Mouse (Mus musculus): ENCODE data around the gene Usp19. TPM values are rescaled to one million over a fixed set of nuclear protein-coding genes. Genes with fewer than 3 reads are reported as not detected.

The Usp19 gene
- polyA plus RNA-seq, 1 experiment from 2014 or later: 51.5 TPM

DNA sequence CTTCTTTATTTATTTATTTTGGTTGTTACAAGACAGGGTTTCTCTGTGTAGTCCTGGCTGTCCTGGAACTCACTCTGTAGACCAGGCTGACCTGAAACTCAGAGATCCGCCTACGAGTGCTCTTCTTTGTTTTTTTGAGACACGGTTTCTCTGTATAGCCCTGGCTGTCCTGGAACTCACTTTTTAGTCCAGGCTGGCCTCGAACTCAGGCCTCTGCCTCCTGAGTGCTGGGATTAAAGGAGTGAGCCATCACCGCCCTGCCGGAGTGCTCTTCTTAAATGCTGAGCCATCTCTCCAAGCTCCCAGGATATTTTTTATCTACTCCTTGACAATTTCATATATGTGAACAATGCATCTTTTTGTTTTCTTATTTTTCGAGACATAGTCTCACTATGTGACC, 16.5 kb downstream of the Usp19 start:
- 90% methylated on average over 7 of the region's 7 CpGs for WGBS
- H3K4me2 ChIP-seq: peak overlapping the region; percentile 81
- H3K9me3 ChIP-seq (replicated peaks): no peaks in the 10 kb centered on the region
- H3K4me1 ChIP-seq (replicated peaks): peaks cover 13% of the 10 kb centered on the region
- H3K27me3 ChIP-seq: no peaks in the 10 kb centered on the region
- no peak overlapping the region; the same call in 1 of the 2 replicates for H3K27ac ChIP-seq
- no peak for ATAC-seq (replicated peaks; ENCODE audit: insufficient number of reproducible peaks, insufficient read depth, low FRiP score, low read depth)
- no peak overlapping the region for H3K9ac ChIP-seq
- peak overlapping the region; percentile 76 for H3K4me3 ChIP-seq
- peaks cover 37% of the 10 kb centered on the region for H3K36me3 ChIP-seq

DNA sequence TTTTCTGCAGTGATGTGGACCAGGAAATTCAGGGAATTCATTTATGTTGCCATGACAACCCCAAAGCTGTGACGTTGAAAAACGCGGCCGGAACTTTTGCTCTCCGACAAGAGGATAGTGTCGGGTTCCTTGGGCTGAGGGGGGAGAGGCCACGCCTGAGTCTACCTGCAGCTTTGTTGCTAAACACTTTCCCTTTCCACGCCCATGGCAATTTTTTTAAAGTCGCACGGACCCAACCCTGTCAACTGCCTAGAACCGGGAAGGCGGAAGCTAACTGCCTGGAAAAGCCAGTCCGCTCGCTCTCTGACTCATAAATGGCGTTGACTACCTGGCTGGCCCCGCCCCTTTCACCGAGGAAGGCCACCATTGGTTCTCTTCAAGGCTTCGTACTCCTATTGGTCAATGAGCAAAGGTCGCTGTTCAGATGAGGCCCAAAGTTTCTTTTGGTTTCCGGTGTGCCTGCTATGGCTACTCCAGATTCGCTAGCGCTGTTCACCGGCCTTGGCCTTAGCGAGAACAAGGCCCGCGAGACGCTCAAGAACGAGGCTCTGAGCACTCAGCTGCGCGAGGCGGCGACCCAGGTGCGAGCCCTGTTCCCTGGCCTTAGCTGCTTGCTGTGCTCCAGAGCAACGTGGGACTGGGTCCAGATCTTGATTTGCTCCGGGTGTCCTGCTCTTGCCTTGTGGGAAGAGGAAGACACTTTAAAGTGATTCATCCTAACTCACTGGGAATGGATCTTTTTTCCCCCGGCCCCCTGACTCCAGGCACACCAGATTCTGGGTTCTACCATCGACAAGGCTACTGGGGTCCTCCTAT, 17.4 kb downstream of the Usp19 start, which contains the start of gene Qars:
Gene Qars (plus strand): TSS at position 88 of the 816 bp plus-strand sequence.
- H3K27ac ChIP-seq: peak within 1 kb of the TSS; percentile 86
- H3K9ac ChIP-seq: peak within 1 kb of the TSS; percentile 77
- H3K27me3 ChIP-seq: no peaks in the 10 kb centered on the region
- H3K36me3 ChIP-seq: peaks cover 39% of the 10 kb centered on the region
- peaks cover 13% of the 10 kb centered on the region for H3K4me1 ChIP-seq (replicated peaks)
- ATAC-seq (replicated peaks; ENCODE audit: insufficient number of reproducible peaks, insufficient read depth, low FRiP score, low read depth): peak; percentile 96
- peak within 1 kb of the TSS; percentile 81 for H3K4me2 ChIP-seq
- H3K9me3 ChIP-seq (replicated peaks): no peaks in the 10 kb centered on the region
- H3K4me3 ChIP-seq: peak within 1 kb of the TSS; percentile 76
- WGBS: under 1% methylated on average over 37 of the region's 37 CpGs

DNA sequence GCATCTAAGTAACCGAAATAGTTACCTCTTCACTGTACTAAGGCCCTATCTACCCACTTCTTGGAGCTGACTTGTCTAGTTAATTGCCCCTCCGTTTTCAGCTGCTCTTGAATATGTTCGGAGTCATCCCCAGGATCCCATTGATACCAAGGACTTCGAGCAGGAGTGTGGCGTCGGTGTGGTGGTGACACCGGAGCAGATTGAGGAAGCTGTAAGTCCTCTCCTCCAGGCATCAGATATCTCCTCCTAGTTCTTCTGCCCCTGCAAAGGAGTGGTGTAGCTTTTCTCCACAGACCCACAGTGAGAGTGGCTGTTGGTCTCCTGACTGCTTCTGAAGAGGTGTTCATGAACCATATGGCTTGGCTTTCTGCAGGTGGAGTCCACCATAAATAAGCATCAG, 18.4 kb downstream of the Usp19 start:
- Histone ChIP-seq H3K4me3 (peak overlapping the region; percentile 76), H3K27ac (no peak overlapping the region), H3K36me3 (peaks cover 41% of the 10 kb centered on the region), H3K9ac (peak overlapping the region; percentile 77), H3K9me3 (replicated peaks) (no peaks in the 10 kb centered on the region), H3K27me3 (no peaks in the 10 kb centered on the region), H3K4me1 (replicated peaks) (peaks cover 13% of the 10 kb centered on the region), H3K4me2 (peak overlapping the region; percentile 81)
- 76% methylated on average over 7 of the region's 7 CpGs for WGBS
- no peak for ATAC-seq (replicated peaks; ENCODE audit: insufficient number of reproducible peaks, insufficient read depth, low FRiP score, low read depth)

DNA sequence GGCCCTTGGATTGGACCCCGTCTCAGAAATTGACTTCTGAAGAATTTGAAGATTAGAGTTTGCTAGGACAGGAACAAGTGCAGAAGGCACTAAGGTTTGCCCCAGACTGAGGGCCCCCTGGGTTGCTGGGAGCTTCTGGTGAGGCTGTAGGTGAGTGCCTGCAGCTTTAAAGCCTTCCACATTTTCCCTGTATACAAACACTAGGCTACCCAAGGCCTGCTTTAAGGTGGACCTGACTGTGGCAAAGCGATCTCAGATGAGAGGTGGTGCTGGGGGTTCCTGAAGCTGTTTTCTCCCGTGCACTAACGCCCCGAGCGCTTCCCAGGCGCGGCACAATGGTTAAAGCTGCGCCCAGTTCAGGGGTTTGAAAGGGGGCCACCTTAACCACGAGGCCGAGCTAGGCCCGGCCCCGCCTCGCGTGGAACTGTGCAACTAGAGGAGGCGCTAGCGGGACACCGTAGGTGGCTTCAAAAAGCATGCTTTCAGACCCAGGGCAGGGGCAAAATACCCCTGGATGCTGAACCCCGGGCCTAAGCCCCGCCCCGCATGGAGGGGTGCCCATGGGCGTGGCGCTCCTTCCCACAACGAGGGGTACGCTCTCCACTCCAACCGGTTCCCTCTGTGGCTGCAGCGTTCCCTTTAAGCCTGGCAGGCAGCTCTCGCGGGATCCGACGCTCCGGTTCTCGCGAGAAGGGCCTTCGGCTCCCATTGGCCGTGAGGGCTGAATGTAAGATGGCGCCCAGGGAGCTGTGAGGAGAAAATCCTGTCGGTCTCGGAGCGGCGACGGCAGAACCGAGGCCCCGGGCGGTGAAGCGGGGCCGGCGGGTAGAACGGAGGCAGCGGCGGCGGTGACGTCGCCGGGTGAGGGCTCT, 26.2 kb downstream of the Usp19 start, which contains the start of gene Qrich1:
Gene Qrich1 (plus strand): TSS at position 427 of the 872 bp plus-strand sequence.
- H3K9me3 ChIP-seq (replicated peaks): no peaks in the 10 kb centered on the region
- H3K4me1 ChIP-seq (replicated peaks): peaks cover 20% of the 10 kb centered on the region
- WGBS: 1% methylated on average over 55 of the region's 55 CpGs
- H3K27ac ChIP-seq: peak within 1 kb of the TSS; percentile 98
- no peaks in the 10 kb centered on the region for H3K27me3 ChIP-seq
- H3K4me3 ChIP-seq: peak within 1 kb of the TSS; percentile 100
- H3K9ac ChIP-seq: peak within 1 kb of the TSS; percentile 95
- H3K36me3 ChIP-seq: peaks cover 46% of the 10 kb centered on the region
- H3K4me2 ChIP-seq: peak within 1 kb of the TSS; percentile 75
- ATAC-seq (replicated peaks; ENCODE audit: insufficient number of reproducible peaks, insufficient read depth, low FRiP score, low read depth): peak; percentile 89

DNA sequence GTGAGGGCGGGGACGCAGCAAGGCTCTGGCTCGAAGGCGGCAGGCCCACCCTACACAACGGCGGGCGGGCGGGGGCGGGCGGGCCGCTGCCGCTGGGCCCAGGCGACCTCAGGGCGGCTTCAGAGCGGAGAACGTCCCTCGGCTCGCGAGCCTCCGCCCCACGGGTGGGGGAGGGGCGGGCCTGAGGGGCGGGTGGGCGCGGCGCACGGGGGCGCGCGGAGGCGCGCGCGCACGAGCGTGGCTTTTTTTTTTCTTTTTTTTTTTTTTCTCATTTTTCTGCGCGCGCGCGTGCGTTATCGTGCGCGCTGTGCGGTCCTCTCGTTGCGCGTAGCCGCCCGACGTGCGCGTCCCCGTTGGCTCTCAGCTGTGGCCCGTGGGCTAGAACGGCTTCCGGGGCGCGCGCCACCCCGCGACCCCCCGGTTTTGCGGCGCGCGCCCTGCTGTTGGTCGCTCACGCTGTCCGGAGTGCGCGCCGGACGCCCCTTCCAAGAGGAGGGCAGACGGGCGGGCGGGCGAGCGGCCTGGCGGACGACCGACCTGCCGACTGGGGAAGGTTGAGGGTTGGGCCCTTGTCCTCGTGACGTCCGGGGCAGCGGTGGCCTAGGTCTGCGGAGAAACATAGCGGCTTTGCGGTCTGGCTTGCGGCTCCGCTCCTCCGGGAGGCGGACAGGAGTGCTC, 27.0 kb downstream of the Usp19 start:
- Histone ChIP-seq H3K4me3 (peak overlapping the region; percentile 100), H3K27ac (peak overlapping the region; percentile 98), H3K36me3 (peaks cover 39% of the 10 kb centered on the region), H3K4me2 (peak overlapping the region; percentile 75), H3K9me3 (replicated peaks) (no peaks in the 10 kb centered on the region), H3K27me3 (no peaks in the 10 kb centered on the region), H3K9ac (peak overlapping the region; percentile 95), H3K4me1 (replicated peaks) (peaks cover 20% of the 10 kb centered on the region)
- under 1% methylated on average over 63 of the region's 95 CpGs for WGBS
- peak; percentile 82 for ATAC-seq (replicated peaks; ENCODE audit: insufficient number of reproducible peaks, insufficient read depth, low FRiP score, low read depth)

DNA sequence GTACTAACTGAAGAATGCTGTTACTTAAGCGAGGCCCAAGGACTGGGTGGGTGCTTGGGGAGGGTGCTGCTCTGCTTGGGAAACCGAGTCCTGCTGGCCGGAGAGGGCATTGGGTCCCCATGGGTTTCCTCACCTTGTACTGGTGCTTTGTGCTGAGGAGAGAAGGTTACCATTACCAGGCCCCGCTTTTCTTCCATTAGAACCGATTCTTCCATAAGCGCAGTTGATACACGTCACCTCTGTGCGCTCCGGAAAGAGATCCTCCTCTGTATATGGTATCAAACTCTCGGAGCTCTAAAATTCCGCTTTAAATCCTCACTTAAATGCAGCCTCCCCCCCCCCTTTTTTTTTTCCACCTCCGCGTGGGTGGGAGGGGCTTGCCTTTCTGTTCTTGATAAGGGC, 27.5 kb downstream of the Usp19 start:
- H3K4me1 ChIP-seq (replicated peaks): peaks cover 20% of the 10 kb centered on the region
- H3K9ac ChIP-seq: peak overlapping the region; percentile 95
- no peaks in the 10 kb centered on the region for H3K27me3 ChIP-seq
- H3K36me3 ChIP-seq: peaks cover 33% of the 10 kb centered on the region
- peak overlapping the region; percentile 100 for H3K4me3 ChIP-seq
- H3K9me3 ChIP-seq (replicated peaks): no peaks in the 10 kb centered on the region
- H3K4me2 ChIP-seq: peak overlapping the region; percentile 75
- H3K27ac ChIP-seq: peak overlapping the region; percentile 98
- WGBS: under 1% methylated on average over 13 of the region's 13 CpGs
- ATAC-seq (replicated peaks; ENCODE audit: insufficient number of reproducible peaks, insufficient read depth, low FRiP score, low read depth): no peak

DNA sequence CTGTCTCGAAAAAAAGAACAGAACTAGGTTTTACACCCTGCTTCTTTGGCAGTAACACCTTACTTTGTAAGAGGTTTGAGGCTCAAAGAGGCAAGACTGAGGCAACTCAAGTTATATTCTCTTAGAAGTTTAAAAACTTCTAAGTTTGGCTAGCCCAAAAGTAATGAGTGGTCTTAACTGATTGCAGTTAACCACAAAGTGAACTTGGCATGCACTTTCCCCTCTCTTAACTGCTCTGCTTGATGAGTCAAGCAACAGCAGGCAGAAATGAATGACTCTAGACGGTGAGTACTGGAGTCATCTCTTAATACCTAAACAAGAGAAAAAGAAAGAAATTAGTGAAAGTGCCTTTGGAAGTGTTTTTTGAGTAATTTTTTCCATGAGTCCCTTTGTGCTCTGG, 31.2 kb downstream of the Usp19 start:
- no peaks in the 10 kb centered on the region for H3K9me3 ChIP-seq (replicated peaks)
- H3K4me3 ChIP-seq: no peak overlapping the region
- no peak overlapping the region for H3K4me2 ChIP-seq
- peaks cover 19% of the 10 kb centered on the region for H3K4me1 ChIP-seq (replicated peaks)
- H3K36me3 ChIP-seq: peaks cover 8% of the 10 kb centered on the region; the same call in 1 of the 2 replicates
- no peak overlapping the region for H3K9ac ChIP-seq
- WGBS: 71% methylated on average over 2 of the region's 2 CpGs
- no peaks in the 10 kb centered on the region for H3K27me3 ChIP-seq
- no peak for ATAC-seq (replicated peaks; ENCODE audit: insufficient number of reproducible peaks, insufficient read depth, low FRiP score, low read depth)
- no peak overlapping the region for H3K27ac ChIP-seq

DNA sequence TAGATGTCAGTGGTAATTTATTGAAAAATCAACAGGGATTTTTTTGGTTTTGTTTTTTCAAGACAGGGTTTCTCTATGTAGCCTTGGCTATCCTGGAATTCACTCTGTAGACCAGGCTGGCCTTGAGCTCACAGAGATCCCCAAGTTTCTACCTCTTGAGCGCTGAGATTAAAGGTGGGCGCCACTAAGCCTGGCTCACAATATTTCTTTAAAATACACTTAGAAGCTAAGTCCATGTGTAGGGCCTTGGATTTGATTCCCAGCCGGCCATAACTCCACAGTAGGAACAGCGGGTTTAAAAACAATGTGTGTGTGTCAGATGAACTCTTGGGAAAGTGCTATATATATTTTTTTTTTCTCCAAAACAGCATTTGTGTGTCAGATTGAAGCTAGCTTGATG, 32.9 kb downstream of the Usp19 start:
- Histone ChIP-seq H3K4me3 (no peak overlapping the region), H3K9ac (no peak overlapping the region), H3K4me2 (no peak overlapping the region), H3K9me3 (replicated peaks) (no peaks in the 10 kb centered on the region), H3K4me1 (replicated peaks) (peaks cover 19% of the 10 kb centered on the region), H3K27me3 (no peaks in the 10 kb centered on the region), H3K36me3 (peaks cover 8% of the 10 kb centered on the region; the same call in 1 of the 2 replicates), H3K27ac (no peak overlapping the region)
- 95% methylated on average over 4 of the region's 4 CpGs for WGBS
- no peak for ATAC-seq (replicated peaks; ENCODE audit: insufficient number of reproducible peaks, insufficient read depth, low FRiP score, low read depth)

DNA sequence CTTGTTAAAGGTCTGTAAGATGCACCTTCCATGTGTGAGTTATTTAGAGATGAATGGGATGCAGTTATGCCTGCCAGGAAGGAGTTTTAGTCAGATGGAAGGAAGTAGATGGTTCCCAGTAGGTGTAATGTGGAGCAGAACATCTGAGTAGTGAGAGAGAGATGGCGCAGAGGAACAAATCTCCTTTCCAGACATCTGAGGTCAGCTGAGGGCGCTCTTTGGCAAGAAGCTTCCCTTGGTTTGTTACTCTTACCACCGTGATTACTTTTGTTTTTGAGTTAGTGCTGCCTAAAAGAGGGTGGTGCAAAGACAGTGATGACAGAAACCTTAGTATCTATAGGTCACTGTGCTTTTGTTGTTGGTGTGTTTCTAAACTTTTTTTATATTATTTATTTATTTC, 35.0 kb downstream of the Usp19 start:
- 68% methylated on average over 3 of the region's 3 CpGs for WGBS
- ATAC-seq (replicated peaks; ENCODE audit: insufficient number of reproducible peaks, insufficient read depth, low FRiP score, low read depth): no peak

DNA sequence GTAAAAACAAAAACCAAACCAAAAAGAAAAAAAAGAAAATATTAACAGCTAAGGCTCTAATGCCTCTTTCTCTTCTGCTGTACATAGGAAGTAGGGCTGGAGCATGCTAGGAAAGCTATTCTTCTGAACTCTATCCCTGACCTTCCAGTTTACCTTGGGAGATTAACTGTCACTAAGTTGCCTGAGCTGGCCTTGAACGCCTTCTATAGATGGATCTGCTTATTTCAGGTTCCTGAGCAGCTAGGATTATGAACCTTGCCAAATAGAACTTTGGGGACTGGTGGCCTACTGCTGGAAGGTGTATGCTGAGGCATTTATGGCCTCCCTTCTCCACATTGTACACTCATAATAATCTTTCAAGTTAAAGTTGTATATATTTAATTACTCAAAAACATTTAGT, 40.6 kb downstream of the Usp19 start:
- H3K9me3 ChIP-seq (replicated peaks): no peaks in the 10 kb centered on the region
- 76% methylated on average over 1 of the region's 1 CpGs for WGBS
- no peak overlapping the region for H3K4me2 ChIP-seq
- no peak overlapping the region for H3K27ac ChIP-seq
- no peak overlapping the region for H3K9ac ChIP-seq
- H3K27me3 ChIP-seq: no peaks in the 10 kb centered on the region
- no peak for ATAC-seq (replicated peaks; ENCODE audit: insufficient number of reproducible peaks, insufficient read depth, low FRiP score, low read depth)
- H3K36me3 ChIP-seq: peaks cover 68% of the 10 kb centered on the region
- no peak overlapping the region for H3K4me3 ChIP-seq
- H3K4me1 ChIP-seq (replicated peaks): no peaks in the 10 kb centered on the region

More for the DNA sequence above, 35.0 kb downstream of the Usp19 start:
- no peak overlapping the region for H3K4me3 ChIP-seq
- H3K4me2 ChIP-seq: no peak overlapping the region
- H3K4me1 ChIP-seq (replicated peaks): peaks cover 9% of the 10 kb centered on the region
- H3K27ac ChIP-seq: no peak overlapping the region
- no peaks in the 10 kb centered on the region for H3K9me3 ChIP-seq (replicated peaks)
- H3K9ac ChIP-seq: no peak overlapping the region
- peaks cover 23% of the 10 kb centered on the region for H3K36me3 ChIP-seq
- H3K27me3 ChIP-seq: no peaks in the 10 kb centered on the region

DNA sequence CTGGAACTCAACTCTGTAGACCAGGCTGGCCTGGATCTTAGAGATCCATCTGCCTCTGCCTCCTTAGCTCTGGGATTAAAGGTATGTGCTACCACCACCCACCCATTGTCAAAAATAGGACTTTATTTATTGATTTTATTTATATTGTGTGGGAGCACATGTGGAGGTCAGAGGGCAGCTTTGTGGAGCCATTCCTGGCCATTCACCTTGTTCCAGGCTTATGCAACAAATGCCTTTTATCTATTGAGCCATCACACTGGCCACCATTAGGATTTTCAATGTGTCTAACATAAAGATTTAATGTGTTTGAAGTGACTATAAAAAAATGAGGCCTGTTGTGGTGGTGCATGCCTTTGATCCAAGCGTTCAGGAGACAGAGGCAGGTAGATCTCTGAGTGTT, 41.1 kb downstream of the Usp19 start:
- Histone ChIP-seq H3K27me3 (no peaks in the 10 kb centered on the region), H3K4me2 (no peak overlapping the region), H3K36me3 (peaks cover 74% of the 10 kb centered on the region), H3K4me3 (no peak overlapping the region), H3K4me1 (replicated peaks) (no peaks in the 10 kb centered on the region), H3K9me3 (replicated peaks) (no peaks in the 10 kb centered on the region), H3K9ac (no peak overlapping the region), H3K27ac (no peak overlapping the region)
- 98% methylated on average over 1 of the region's 1 CpGs for WGBS
- ATAC-seq (replicated peaks; ENCODE audit: insufficient number of reproducible peaks, insufficient read depth, low FRiP score, low read depth): no peak
